Mouse (Mus musculus): ENCODE measurements around the gene Spry1.

DNA sequence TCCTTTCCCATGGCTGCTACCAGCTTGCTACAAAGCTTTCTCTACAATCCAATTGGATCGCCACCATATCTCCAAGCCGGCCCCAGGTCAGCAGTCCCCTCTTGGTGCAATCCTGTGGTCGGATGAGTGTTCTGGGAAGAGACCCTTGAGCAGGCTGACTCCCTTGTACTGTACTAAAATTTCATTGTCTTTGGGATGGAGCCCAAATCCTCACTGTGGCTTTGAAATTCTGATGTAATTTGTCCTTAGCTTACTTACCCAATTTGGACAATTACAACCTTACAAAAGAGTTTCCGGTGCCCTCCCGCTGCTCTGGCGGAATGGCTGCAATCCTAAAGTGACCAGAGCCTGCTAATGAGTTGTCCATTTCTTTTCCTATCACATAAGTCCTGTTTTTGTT, 7.5 kb upstream of the Spry1 start:
- TF ChIP-seq TAL1 (IDR thresholded peaks at IDR 0.05; ENCODE audit: low read length) (no peak), GATA1 (IDR thresholded peaks at IDR 0.05; ENCODE audit: low read length) (no peak)

Data from erythroblast, embryonic 14.5 days (primary cell).